Mouse (Mus musculus) right cerebral cortex, postnatal 14 days (tissue): ENCODE data around the gene Abcb6.

Source experiments
- DNase-seq: peaks from one replicate; pipeline ENCODE4 v3.0.0; 2022

The Abcb6 gene

DNA sequence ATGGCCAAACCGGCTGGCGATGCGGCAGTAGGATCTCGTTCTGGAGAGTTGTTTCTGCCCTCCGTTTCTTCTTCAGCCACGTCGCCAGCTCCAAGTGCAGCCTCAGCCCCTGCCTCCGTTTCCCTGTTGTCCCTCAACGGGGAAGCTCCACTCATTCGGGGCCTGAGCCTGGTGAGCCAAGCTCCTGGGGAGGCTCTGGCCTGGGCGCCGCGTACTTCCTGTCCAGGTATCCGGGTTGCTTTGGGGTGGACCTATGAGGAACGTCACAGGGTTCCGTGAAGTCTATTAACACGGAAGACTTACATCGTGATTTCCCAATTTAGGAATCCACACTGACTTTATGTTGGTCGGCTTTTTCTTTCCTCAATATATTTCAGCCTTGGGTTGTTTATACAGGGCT is 12.3 kb upstream of the Abcb6 start:
- no peak for DNase-seq

DNA sequence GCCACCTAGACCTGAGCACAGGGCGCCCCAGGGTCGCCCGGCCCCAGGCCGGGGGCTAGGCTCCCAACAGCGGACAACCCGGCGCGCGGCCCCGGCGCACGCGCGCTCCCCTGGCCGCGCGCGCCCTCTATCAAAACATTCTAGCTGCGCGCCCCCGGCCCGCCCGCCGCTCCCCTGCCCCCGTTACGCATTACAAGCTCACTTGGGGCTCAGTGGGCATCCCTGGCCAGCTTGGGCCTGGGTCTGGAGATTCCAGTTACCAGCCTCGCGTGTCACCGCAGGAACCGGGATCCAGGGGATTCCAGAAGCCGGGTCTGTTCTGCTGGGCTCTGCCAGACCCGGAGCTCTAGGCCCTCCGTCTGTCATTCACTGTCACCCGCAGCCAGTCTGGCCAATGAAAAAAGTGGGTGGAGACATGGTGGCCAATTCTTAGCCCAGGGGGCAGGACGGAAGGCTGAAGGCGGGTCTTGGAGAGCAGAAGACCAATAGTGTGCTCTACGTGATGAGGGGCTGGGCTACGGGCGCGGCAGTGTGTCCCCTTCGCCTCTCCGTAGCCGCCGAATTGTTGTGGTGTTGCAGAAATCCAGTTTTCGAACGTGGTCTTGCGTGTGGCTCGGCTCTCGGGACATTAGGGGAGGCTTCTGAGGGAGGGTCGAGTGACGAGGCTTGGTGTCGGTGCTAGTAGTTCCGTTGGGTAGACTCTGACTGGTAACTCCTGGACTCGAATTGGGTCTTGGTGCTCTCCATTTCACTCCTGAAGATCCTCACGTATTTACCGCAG is 11.6 kb upstream of the Abcb6 start, which contains the start of the genes Ankzf1 and Atg9a:
Ankzf1 (plus strand) TSS at position 530 of the 781 bp plus-strand sequence.
Atg9a (minus strand) TSS at position 575 of the 781 bp plus-strand sequence.
- DNase-seq: peak; percentile 90

DNA sequence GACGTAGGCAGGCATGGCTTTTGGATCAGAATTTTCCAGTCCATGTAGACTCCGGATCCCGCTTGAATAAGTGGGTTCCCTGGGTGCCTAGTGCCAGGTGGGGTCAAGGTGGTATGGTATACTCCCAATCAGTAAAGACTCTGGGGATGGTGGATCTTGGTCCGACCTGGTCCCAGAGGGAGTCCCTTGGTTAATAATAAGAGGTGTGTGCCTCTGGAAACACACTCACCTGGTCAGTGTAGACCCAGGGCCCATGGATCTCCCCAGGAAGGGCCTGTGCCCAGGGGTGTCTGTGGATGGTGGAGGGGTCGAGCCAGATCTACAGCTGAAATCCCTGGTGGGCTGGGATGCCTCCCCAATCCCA is 11.0 kb upstream of the Abcb6 start:
- no peak for DNase-seq

DNA sequence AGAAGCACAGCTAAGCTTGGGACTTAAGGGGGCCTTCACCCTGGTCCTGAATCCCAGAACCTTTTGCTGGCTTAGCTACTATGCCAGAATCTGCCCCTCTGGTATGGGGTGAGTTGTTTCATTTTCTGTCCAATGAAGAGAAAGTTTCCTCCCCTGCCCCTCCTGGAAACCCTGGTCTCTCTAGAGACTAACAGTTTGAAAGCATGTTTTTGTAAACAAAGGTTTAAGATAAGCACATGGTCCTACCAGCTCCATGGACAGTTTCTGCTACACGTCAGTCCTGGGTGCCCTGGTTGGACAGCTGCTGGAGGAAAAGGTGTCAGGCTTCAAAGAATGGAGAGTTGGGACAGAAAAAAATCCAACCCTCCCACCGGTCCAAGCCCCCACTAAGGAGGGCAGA is 10.4 kb upstream of the Abcb6 start:
- DNase-seq: no peak

DNA sequence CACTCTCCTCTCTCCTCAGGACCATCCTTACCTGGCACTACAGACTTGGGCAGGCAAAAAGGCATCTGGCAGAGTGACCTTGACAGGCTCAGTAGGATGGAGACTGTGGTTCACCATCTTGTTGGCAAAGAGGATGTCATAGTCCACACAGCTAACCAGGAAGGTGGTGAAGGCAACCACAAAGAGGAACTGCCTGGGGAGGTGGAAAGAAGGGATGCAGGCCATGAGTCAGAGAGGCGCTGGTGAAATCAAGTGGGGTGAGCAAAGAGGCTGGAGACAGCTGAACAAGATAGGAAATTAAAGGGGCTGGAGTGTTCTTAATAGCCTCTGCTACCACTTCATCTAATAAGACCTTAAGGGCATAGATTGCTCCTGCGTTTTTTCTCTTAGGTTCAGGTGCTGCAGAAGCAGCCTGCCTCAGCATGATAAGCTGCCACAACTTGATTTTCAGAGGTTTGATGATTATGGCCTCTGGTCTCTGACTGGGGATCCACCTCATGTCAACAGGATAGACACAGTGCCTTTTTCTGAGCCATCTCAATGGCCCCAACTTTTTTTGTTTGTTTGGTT is 7.8 kb upstream of the Abcb6 start:
- DNase-seq: no peak

DNA sequence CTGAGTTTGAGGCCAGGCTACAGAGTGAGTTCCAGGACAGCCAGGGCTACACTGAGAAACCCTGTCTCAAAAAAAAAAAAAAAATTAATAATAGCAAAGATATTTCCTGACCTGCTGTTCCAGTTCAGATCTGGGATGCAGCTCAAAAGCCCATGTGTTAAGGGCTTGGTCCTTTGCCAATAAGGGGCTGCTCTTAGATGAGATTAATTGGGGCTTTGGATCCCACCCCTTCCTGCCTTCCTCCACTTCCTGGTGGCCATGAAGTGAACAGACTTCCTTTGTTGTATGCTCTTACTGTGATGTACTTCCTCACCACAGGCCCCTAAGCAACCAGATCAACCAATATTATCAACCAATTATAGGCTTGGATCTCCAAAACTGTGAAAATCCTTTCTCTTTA is 6.9 kb upstream of the Abcb6 start:
- DNase-seq: no peak

DNA sequence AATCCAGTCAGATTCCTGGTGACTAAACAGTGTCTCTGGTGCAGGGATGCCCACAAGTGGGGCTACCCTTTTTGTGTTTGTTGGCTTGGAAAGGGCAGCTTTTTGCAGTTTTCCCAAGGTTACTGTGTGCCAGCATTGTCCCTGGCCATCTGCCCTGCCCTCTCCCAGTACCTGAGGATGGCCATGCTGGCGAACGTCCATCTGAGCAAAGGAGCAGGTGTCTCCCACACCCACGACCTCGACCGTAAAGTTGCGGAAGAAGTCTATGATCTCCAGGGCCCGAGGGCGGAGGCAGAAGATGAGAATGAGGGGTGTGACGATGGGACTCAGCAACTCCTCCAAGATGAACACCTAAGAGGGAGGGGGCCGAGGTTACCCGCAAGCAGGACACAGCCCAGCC is 5.3 kb upstream of the Abcb6 start:
- DNase-seq: no peak

DNA sequence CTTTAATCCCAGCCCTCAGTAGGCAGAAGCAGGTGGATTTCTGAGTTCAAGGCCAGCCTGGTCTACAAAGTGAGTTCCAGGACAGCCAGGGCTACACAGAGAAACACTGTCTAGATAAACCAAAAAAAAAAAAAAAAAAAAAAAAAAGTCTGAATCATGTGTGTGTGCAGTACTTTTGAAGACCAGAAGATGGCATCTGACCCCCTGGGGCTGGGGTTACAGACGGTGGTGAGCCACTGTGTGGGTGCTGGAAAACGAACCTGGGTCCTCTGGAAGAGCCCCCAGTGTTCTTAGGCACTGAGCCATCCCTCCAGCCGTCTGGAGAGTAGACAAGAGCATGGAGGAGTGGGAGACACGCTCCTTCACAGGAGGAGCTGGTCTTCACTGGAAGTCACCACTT is 2.0 kb upstream of the Abcb6 start:
- no peak for DNase-seq

DNA sequence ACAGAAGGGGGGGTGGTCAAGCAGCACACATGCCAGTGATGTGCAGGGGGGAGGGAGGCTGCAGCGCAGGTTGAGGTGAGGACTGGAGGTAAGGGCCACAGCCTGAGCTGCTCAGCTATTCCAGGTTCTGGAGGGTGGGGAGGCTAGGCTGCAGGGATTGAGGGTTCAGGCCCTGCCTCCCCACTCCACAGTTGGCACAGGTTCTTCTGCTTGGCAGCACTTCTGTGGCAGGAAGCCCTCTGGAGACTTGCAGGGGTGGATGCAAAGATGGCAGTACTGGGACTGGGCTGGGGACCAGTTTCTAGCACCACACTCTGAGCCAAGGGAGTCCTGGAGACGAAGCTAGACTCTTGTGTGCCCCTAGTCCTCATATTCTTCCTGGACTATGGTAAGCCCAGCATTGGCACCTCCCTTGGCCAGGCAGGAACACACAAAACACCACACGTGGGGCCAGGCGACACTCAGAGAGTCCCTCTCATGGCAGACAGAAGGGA is 1.2 kb upstream of the Abcb6 start:
- no peak for DNase-seq

DNA sequence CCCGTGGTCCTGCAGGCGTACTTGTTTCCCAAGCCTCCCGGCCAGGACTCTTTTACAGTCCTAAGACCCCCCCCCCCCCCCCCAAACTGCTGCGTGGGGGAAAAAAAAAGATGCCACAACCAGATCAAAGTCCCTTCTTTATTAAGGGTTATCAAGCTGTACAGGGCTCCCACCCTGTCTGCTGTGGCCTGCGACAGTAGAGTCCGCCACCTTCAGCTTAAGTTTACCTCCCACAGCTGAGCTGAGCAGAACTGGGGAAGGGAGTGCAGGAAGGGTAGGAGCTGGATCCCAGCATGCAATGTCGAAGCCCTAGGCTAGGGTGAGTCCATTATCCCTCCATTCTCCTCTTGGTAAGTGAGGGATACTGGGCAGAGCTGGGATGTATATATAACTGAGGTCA is 549 bp upstream of the Abcb6 start:
- no peak for DNase-seq

DNA sequence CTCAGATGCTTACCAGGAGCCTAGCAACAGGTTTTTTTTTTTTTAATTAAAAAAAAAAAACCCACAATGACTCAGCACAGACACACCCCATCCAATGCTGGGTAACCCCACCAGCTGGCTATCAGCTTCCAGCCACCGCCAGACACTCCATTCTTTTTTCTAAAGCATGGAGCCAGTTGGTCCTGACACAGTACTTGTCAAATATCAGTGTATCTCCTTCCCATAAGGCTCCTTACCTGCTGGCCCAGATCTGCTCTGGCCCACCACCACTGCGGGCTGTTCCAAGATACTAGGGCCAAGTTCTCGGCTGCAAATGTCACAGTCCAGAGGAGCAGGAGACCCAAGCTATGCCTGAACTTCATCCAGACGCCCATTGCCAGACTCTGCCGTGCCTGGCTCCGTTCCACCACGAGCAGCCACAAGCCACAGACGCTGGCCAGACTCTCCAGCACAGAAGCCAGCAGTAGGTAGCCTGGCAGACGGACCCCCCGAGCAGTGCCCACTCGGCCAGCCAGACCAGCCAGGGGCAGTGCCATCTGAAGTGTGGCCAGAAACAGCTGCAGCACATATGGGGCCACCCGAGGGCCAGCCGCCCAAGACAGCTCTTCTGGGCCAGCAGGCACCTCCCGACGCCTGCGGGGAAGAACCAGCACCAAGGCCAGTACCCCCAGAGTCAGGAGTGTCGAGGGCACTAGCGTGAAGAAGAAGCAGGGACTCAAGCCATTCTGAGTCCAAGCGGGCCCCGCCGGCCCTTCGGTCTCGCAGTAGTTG is 673 bp downstream of the Abcb6 start:
- peak; percentile 56 for DNase-seq

DNA sequence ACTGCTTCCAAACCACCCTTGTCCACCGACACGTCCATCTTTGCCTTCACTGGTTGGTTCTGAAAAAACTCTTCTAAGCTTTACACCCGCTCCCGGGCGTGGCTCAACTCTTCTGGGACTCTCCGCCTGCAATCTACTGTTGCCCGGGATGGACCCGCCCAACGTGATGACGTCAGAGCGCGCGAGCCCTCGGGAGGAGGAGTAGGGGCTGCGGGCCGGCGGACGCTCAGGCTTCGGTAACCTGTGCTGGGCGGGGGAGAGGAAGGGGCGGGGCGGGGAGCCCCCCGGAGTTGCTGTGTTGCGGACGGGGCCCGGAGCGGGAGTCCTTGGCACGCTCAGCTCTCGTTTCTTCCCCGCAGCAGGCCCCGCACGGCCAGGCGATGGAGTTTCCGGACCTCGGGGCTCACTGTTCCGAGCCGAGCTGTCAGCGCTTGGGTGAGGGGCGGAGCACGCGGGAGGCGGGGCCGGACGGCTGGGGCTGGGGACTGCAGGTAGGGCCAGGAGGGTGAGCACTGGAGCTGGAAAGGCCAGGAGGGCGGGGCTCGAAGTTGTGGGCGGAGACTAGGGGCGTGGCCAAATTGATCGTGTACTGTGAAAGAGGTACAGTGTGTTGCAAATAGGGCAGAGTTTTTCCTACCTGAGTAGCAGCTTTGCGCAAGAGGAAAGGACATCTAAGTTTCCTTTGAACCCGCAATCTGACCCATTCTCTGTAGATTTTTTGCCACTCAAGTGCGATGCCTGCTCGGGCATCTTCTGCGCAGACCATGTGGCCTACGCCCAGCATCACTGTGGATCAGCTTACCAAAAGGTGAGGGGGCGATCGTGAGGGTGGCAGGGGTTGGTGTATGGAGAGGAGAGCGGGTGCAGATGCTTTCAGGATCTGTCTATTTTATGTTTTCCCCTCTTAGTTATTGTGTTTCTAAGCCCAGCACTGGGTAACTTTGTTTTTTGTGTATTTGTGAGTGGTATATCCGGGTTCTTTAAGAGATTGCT is 11.4 kb downstream of the Abcb6 start, which contains the start of gene Zfand2b:
Zfand2b (plus strand) TSS at position 175 of the 993 bp plus-strand sequence.
- DNase-seq: peak; percentile 95

DNA sequence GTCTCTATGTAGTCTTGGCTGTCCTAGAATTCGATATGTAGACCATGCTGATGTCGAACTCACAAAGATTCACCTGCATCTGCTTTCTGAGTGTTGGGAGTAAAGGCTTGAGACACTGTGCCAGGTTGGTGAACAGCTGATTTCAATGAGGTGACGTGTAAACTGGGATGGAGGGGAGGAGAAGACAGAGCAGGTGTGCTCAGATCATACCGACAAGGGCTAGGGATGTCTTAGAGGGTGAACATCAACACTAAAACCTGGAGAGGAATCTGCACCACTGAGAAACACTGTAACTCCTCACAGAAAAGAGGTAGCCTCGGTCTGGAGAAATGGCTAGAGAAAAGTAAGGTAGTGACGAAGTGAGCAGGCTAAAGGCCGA is 12.1 kb downstream of the Abcb6 start:
- no peak for DNase-seq

DNA sequence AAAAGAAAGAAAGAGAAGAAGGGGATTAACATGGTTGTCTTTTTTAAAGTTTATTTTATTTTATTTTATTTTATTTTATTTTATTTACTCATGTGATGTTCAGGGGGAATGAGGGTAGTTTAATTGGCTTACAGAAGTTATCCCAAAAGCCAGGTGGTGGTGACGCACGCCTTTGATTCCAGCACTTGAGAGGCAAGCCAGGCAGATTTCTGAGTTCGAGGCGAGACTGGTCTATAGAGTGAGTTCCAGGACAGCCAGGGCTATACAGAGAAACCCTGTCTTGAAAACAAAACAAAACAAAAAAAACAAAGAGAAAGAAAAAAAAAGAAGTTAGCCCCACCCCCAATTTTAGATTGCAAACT is 20.0 kb downstream of the Abcb6 start:
- DNase-seq: no peak

DNA sequence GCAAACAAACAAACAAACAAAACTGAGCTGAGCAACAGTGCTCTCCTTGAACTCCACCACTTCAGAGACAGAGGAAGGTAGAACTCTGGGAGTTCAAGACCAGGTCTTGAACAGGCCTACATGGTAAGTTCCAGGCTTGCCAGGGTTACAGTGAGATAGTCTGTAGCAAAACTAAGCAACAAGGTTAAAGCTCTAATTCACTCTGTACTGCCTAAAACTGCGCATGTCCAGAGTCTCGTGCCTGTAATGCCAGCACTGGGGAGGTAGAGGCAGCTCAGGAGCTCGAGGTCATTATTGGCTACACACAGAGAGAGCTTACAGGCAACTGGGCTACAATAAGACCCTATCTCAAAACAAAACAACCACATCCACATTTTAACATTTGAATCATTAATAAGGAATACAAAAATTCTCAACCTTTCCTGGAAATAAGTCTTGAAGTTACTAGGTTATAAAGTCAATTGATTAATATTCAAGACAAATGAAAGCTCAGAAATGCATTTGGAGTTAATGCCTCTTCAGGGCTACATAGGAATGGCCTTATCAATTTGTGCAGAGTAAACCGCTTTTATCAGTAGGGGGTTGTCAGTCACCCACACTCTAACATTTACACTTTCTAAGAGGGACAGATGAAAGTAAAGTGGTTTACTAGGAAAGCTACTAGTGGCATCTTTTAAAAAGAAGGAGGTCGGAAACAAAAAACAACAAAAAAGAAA is 20.5 kb downstream of the Abcb6 start:
- DNase-seq: no peak

DNA sequence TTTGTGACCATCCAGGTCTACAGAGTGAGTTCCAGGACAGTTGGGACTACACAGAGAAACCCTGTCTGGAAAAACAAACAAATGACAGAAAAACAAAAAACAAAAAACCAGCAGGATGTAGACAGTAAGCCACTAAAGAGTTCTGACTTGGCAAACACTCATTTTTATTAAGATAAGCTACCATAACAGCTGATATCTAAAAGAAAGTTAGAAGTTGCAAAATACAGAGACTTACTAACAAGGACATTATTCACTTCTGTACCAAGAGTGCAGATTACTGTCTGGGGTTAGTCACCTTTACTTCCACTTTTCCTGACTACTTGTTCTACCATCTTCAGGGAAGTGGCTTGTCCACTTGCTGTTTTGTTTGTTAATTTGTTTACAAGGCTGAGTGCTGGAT is 21.2 kb downstream of the Abcb6 start:
- no peak for DNase-seq

DNA sequence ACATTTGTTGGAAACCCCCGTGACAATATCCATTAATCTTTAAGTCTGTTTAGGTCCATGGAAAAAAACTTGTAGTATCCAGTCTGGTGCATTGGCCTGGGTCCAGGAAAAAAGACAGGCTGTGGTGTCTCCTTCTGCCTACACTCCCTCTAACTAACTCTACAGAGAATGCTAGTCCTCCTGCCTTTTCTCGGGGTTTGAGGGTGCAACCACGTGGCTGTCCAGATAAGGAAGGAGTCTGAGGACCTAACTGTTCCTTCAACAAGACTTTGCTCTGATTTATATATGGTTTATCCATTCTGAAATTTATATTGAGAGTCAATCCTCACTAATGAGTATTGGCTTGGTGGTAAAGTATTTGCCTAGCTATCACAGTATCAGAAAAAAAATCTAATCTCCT is 24.4 kb downstream of the Abcb6 start:
- DNase-seq: no peak

DNA sequence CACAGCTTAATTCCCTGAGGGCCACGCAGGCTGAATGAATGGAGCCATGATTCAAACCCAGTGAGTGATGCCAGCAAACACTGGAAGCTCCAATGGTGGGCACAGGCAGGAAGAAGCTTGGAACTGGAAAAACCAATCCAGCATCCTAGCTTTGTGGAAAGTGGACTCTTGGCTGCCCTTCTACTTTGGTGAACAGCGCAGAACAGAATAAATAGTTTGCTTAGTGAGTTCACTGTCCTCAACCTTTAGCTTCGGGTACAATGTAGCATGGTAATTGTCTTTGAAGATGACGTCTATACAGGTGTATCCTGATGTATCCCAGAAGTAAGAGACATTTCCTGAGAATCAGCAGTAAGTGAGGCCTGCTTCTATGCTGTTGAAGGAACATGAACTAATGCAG is 31.5 kb downstream of the Abcb6 start:
- no peak for DNase-seq

DNA sequence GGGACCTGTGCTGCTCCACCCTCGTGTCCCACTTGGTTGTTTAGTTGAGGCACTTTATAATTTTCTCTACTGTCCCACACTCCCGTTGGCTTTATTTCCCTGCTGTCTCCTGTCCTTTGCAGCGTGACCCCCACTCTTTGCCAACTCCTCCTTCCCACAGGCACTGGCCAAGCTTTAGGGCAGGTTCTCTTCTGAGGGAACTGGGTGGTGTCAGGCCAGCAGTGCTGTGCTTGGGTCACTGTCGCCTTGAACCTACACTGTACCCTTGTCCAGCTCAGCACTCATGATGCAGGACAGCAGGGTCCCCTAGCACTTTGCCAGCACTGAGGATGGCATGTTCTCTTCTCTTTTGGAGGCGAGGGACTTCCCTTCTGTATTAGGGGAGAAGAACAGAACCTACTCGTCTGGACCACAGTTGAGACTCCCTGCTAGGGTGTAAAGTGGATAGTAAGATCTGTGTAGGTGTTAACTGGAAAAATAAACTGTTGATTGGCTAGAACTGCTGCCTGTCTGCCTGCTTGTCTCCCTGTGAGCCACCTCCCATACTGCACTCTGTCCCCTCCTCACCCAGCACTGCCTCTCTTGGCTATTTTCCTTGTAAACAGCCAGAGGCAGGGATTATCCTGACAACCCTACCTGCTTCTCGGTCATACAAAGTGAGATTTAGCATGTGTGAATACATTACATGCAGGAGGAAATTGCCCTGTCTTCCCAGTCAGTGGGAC is 32.6 kb downstream of the Abcb6 start:
- DNase-seq: no peak

DNA sequence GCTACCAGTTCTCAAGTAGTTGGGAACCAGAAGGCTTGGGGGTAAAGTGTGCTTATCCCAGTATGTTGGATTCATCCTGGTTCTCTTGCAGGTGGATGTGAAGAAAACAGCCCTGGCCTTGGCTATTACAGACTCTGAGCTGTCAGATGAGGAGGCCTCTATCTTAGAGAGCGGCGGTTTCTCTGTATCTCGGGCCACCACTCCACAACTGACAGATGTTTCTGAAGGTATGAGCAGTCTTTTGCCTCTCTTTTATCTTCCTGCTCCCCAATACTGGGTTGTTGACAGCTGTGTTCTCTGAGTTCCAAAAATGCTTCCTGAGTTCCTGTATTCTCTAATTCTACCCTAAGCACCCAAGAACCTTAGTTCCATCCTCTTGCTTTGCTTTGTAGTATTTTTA is 34.6 kb downstream of the Abcb6 start:
- no peak for DNase-seq
